Mouse (Mus musculus) ovary, postnatal 36 days (tissue): ENCODE results near the gene Ankrd27.

Source experiments
- DNase-seq: peaks from one replicate; pipeline ENCODE4 v3.0.0; 2022; ENCODE audit warnings: low spot score, mixed read lengths

The Ankrd27 gene

GRCm38 (mm10) chr7:35640072-35640471, 54.0 kb downstream of the Ankrd27 start:
- no peak for DNase-seq

- DNase-seq, result peak; percentile 26
Measured at GRCm38 (mm10) chr7:35646317-35647081, 60.5 kb downstream of the Ankrd27 start.

- DNase-seq, result peak; percentile 98
Measured at GRCm38 (mm10) chr7:35647101-35647698, 61.2 kb downstream of the Ankrd27 start, which contains the start of gene Pdcd5. Gene Pdcd5 (minus strand): TSS chr7:35647521.

- no peak for DNase-seq
Measured at GRCm38 (mm10) chr7:35648239-35649069, 62.4 kb downstream of the Ankrd27 start.

GRCm38 (mm10) chr7:35649071-35649470, 63.0 kb downstream of the Ankrd27 start:
- peak; percentile 26 for DNase-seq

- DNase-seq, result no peak
Measured at GRCm38 (mm10) chr7:35650716-35651410, 64.8 kb downstream of the Ankrd27 start.

GRCm38 (mm10) chr7:35651583-35652270, 65.7 kb downstream of the Ankrd27 start:
- no peak for DNase-seq

GRCm38 (mm10) chr7:35657829-35658228, 71.8 kb downstream of the Ankrd27 start:
- no peak for DNase-seq

- no peak for DNase-seq
Measured at GRCm38 (mm10) chr7:35659173-35659572, 73.1 kb downstream of the Ankrd27 start.

- no peak for DNase-seq
Measured at GRCm38 (mm10) chr7:35663790-35664376, 77.8 kb downstream of the Ankrd27 start.

- DNase-seq, result no peak
Measured at GRCm38 (mm10) chr7:35668066-35669041, 82.3 kb downstream of the Ankrd27 start.

GRCm38 (mm10) chr7:35678976-35679375, 92.9 kb downstream of the Ankrd27 start:
- DNase-seq, result no peak

- no peak for DNase-seq
Measured at GRCm38 (mm10) chr7:35681559-35681958, 95.5 kb downstream of the Ankrd27 start.

GRCm38 (mm10) chr7:35683409-35684122, 97.5 kb downstream of the Ankrd27 start:
- no peak for DNase-seq

- DNase-seq, result peak; percentile 27
Measured at GRCm38 (mm10) chr7:35686216-35686615, 100.2 kb downstream of the Ankrd27 start.

GRCm38 (mm10) chr7:35686756-35687155, 100.7 kb downstream of the Ankrd27 start:
- peak; percentile 64 for DNase-seq

GRCm38 (mm10) chr7:35687229-35687628, 101.2 kb downstream of the Ankrd27 start:
- peak; percentile 36 for DNase-seq

- DNase-seq, result no peak
Measured at GRCm38 (mm10) chr7:35688276-35688675, 102.2 kb downstream of the Ankrd27 start.
